Mouse (Mus musculus): Measurements from ENCODE around the gene B630019K06Rik. TPM values are rescaled to one million over a fixed set of nuclear protein-coding genes. Genes with fewer than 3 reads are reported as not detected.
"Not testable (repeated sequence)": the region's sequence is repeated elsewhere in the genome, so short reads cannot be mapped to it uniquely, and the experiment has no call there.

B630019K06Rik gene
- 6.7 and 7.1 TPM in 2 replicates for polyA plus RNA-seq (2014; fragmentation: Nextera tagmentation; extraction: Ambion mirVana)

DNA sequence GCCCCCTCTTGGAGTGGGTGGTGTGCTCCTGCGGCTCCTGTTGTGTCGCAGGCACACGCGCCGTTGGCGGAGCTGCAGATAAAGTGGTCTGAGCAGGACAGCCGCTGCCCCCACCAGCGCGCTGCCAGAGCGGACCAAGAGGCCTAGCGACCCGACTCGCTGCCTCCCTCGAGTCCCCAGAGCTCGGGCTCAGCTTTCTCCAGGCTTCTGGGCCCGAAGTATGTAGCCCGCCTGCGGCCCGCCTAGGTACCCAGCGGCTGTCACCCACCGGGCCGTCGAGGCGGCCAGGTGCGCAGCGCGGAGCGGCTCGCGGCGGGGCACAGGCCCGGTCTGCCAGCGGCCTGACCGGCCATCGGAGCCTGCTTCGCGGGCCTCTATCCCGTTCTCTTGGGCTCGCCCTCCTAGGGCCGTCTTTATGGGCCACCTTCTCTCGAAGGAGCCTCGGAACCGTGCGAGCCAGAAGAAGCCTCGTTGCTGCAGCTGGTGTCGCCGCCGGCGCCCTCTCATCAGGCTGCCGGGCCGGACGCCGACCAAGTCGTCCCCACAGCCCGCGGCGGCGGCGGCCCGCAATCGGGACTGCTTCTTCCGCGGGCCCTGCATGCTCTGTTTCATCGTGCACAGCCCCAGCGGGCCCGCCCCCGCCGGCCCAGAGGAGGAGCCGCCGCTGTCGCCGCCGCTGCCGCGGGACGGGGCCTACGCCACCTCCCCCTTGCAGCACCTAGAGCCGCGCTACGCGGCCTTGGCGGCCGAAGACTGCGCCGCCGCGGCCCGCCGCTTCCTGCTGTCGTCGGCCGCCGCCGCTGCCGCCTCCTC is at the start of gene B630019K06Rik:
Gene B630019K06Rik, plus strand, starts transcription at position 40 of the 813 bp plus-strand sequence.
- H3K9me3 ChIP-seq (ENCODE audit: control insufficient read depth, low read length) = no peaks in the 10 kb centered on the region
- DNase-seq (ENCODE audit: low spot score) = peak; percentile 64
- peak; percentile 89 for ATAC-seq (ENCODE audit: low FRiP score)
- no peaks in the 10 kb centered on the region for H3K36me3 ChIP-seq (ENCODE audit: control insufficient read depth, insufficient read depth, low read length)
- H3K27ac ChIP-seq (ENCODE audit: low read depth, low read length) = peak within 1 kb of the TSS; percentile 64
- H3K4me3 ChIP-seq (ENCODE audit: low read depth, low read length) = peak within 1 kb of the TSS; percentile 50
- no peaks in the 10 kb centered on the region for H3K27me3 ChIP-seq (ENCODE audit: control insufficient read depth, insufficient read depth, low read length)
- 16% methylated on average over 60 of the region's 95 CpGs for WGBS
- H3K4me1 ChIP-seq (replicated peaks; ENCODE audit: control insufficient read depth, insufficient read depth, low read length) = no peaks in the 10 kb centered on the region
- H3K9ac ChIP-seq (ENCODE audit: low read depth, low read length) = peak within 1 kb of the TSS; percentile 76
- peak within 1 kb of the TSS; percentile 63 for H3K4me2 ChIP-seq (replicated peaks; ENCODE audit: low read depth, low read length)

GRCm38 (mm10) chrX:8843694-8844093 is 48.5 kb upstream of the B630019K06Rik start, which contains the start of gene Gm6592:
Gm6592 (plus strand) TSS chrX:8843994.
- ATAC-seq (ENCODE audit: low FRiP score) (no peak), DNase-seq (ENCODE audit: low spot score) (no peak)
- H3K9ac ChIP-seq (ENCODE audit: low read depth, low read length) = no peak within 1 kb of the TSS
- H3K9me3 ChIP-seq (ENCODE audit: control insufficient read depth, low read length) = no peaks in the 10 kb centered on the region
- no peak within 1 kb of the TSS for H3K27ac ChIP-seq (ENCODE audit: low read depth, low read length)
- no peaks in the 10 kb centered on the region for H3K36me3 ChIP-seq (ENCODE audit: control insufficient read depth, insufficient read depth, low read length)
- H3K4me1 ChIP-seq (replicated peaks; ENCODE audit: control insufficient read depth, insufficient read depth, low read length) = no peaks in the 10 kb centered on the region
- no peaks in the 10 kb centered on the region for H3K27me3 ChIP-seq (ENCODE audit: control insufficient read depth, insufficient read depth, low read length)
- no peak within 1 kb of the TSS for H3K4me2 ChIP-seq (replicated peaks; ENCODE audit: low read depth, low read length)
- WGBS = 88% methylated on average over 1 of the region's 1 CpGs
- H3K4me3 ChIP-seq (ENCODE audit: low read depth, low read length) = no peak within 1 kb of the TSS

- DNase-seq (ENCODE audit: low spot score) (no peak), ATAC-seq (ENCODE audit: low FRiP score) (no peak)
- no peaks in the 10 kb centered on the region for H3K36me3 ChIP-seq (ENCODE audit: control insufficient read depth, insufficient read depth, low read length)
- no peaks in the 10 kb centered on the region for H3K27me3 ChIP-seq (ENCODE audit: control insufficient read depth, insufficient read depth, low read length)
- no peak overlapping the region for H3K4me3 ChIP-seq (ENCODE audit: low read depth, low read length)
- H3K9ac ChIP-seq (ENCODE audit: low read depth, low read length) = no peak overlapping the region
- 91% methylated on average over 10 of the region's 10 CpGs for WGBS
- H3K4me2 ChIP-seq (replicated peaks; ENCODE audit: low read depth, low read length) = no peak overlapping the region
- H3K9me3 ChIP-seq (ENCODE audit: control insufficient read depth, low read length) = no peaks in the 10 kb centered on the region
- no peak overlapping the region for H3K27ac ChIP-seq (ENCODE audit: low read depth, low read length)
- H3K4me1 ChIP-seq (replicated peaks; ENCODE audit: control insufficient read depth, insufficient read depth, low read length) = no peaks in the 10 kb centered on the region
Measured at GRCm38 (mm10) chrX:8852486-8852885, 39.7 kb upstream of the B630019K06Rik start.

GRCm38 (mm10) chrX:8864331-8864730 is 27.9 kb upstream of the B630019K06Rik start:
- H3K4me1 ChIP-seq (replicated peaks; ENCODE audit: control insufficient read depth, insufficient read depth, low read length); H3K4me3 ChIP-seq (ENCODE audit: low read depth, low read length); H3K27me3 ChIP-seq (ENCODE audit: control insufficient read depth, insufficient read depth, low read length); H3K36me3 ChIP-seq (ENCODE audit: control insufficient read depth, insufficient read depth, low read length); ATAC-seq (ENCODE audit: low FRiP score); H3K4me2 ChIP-seq (replicated peaks; ENCODE audit: low read depth, low read length); H3K9ac ChIP-seq (ENCODE audit: low read depth, low read length); H3K27ac ChIP-seq (ENCODE audit: low read depth, low read length); H3K9me3 ChIP-seq (ENCODE audit: control insufficient read depth, low read length): not testable (repeated sequence)
- DNase-seq (ENCODE audit: low spot score) = peak; percentile 67
- 5% methylated on average over 3 of the region's 3 CpGs for WGBS

- not testable (repeated sequence) for H3K27me3 ChIP-seq (ENCODE audit: control insufficient read depth, insufficient read depth, low read length); H3K4me2 ChIP-seq (replicated peaks; ENCODE audit: low read depth, low read length); H3K4me1 ChIP-seq (replicated peaks; ENCODE audit: control insufficient read depth, insufficient read depth, low read length); ATAC-seq (ENCODE audit: low FRiP score); H3K36me3 ChIP-seq (ENCODE audit: control insufficient read depth, insufficient read depth, low read length); H3K9me3 ChIP-seq (ENCODE audit: control insufficient read depth, low read length); H3K9ac ChIP-seq (ENCODE audit: low read depth, low read length); H3K4me3 ChIP-seq (ENCODE audit: low read depth, low read length); H3K27ac ChIP-seq (ENCODE audit: low read depth, low read length); DNase-seq (ENCODE audit: low spot score)
- 90% methylated on average over 3 of the region's 4 CpGs for WGBS
Measured at GRCm38 (mm10) chrX:8873953-8874352, 18.2 kb upstream of the B630019K06Rik start, which contains the start of gene Gm5751. Gm5751 (plus strand) TSS chrX:8874253.

DNA sequence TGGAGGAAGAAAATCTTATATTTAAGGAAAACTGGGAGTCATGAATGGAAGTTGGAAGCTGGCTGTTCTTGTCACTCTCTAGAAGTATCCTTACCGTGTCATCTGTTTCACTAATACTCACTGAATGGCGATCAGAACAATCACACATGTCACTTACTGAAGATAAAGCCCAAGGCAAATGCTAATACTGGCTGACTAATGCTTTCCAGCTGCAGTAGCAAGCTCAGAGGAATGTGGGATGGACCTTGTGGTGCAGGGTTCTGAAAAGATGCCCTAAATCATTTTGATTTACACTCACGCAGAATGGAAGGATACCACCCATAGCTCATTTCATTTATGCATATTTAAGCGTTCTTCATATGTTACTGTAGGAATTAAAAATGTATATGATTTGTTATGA is 7.8 kb upstream of the B630019K06Rik start:
- no peaks in the 10 kb centered on the region for H3K9me3 ChIP-seq (ENCODE audit: control insufficient read depth, low read length)
- no peaks in the 10 kb centered on the region for H3K27me3 ChIP-seq (ENCODE audit: control insufficient read depth, insufficient read depth, low read length)
- no peak overlapping the region for H3K4me2 ChIP-seq (replicated peaks; ENCODE audit: low read depth, low read length)
- no peak overlapping the region for H3K9ac ChIP-seq (ENCODE audit: low read depth, low read length)
- WGBS = 83% methylated on average over 4 of the region's 4 CpGs
- DNase-seq (ENCODE audit: low spot score) = no peak
- H3K4me3 ChIP-seq (ENCODE audit: low read depth, low read length) = no peak overlapping the region
- H3K36me3 ChIP-seq (ENCODE audit: control insufficient read depth, insufficient read depth, low read length) = no peaks in the 10 kb centered on the region
- H3K4me1 ChIP-seq (replicated peaks; ENCODE audit: control insufficient read depth, insufficient read depth, low read length) = no peaks in the 10 kb centered on the region
- ATAC-seq (ENCODE audit: low FRiP score) = no peak
- H3K27ac ChIP-seq (ENCODE audit: low read depth, low read length) = no peak overlapping the region

- H3K27ac ChIP-seq (ENCODE audit: low read depth, low read length) = no peak overlapping the region; the same call in 1 of the 2 replicates
- ATAC-seq (ENCODE audit: low FRiP score) (peak; percentile 71), DNase-seq (ENCODE audit: low spot score) (peak; percentile 2)
- H3K4me3 ChIP-seq (ENCODE audit: low read depth, low read length) = peak overlapping the region; percentile 50
- no peak overlapping the region for H3K9ac ChIP-seq (ENCODE audit: low read depth, low read length)
- H3K4me2 ChIP-seq (replicated peaks; ENCODE audit: low read depth, low read length) = peak overlapping the region; percentile 63
- WGBS = 51% methylated on average over 3 of the region's 9 CpGs
- H3K36me3 ChIP-seq (ENCODE audit: control insufficient read depth, insufficient read depth, low read length) = no peaks in the 10 kb centered on the region
- H3K9me3 ChIP-seq (ENCODE audit: control insufficient read depth, low read length) = no peaks in the 10 kb centered on the region
- H3K27me3 ChIP-seq (ENCODE audit: control insufficient read depth, insufficient read depth, low read length) = no peaks in the 10 kb centered on the region
- no peaks in the 10 kb centered on the region for H3K4me1 ChIP-seq (replicated peaks; ENCODE audit: control insufficient read depth, insufficient read depth, low read length)
Measured at GRCm38 (mm10) chrX:8891975-8892342, 223 bp upstream of the B630019K06Rik start.

GRCm38 (mm10) chrX:8893182-8893651 is 1.0 kb downstream of the B630019K06Rik start:
- Histone ChIP-seq H3K4me1 (replicated peaks; ENCODE audit: control insufficient read depth, insufficient read depth, low read length) (no peaks in the 10 kb centered on the region), H3K9me3 (ENCODE audit: control insufficient read depth, low read length) (no peaks in the 10 kb centered on the region), H3K27ac (ENCODE audit: low read depth, low read length) (peak overlapping the region; percentile 64; the same call in 1 of the 2 replicates), H3K27me3 (ENCODE audit: control insufficient read depth, insufficient read depth, low read length) (no peaks in the 10 kb centered on the region), H3K4me2 (replicated peaks; ENCODE audit: low read depth, low read length) (peak overlapping the region; percentile 63), H3K4me3 (ENCODE audit: low read depth, low read length) (peak overlapping the region; percentile 50), H3K36me3 (ENCODE audit: control insufficient read depth, insufficient read depth, low read length) (no peaks in the 10 kb centered on the region), H3K9ac (ENCODE audit: low read depth, low read length) (peak overlapping the region; percentile 76)
- DNase-seq (ENCODE audit: low spot score) (peak; percentile 50), ATAC-seq (ENCODE audit: low FRiP score) (peak; percentile 83)
- 11% methylated on average over 13 of the region's 42 CpGs for WGBS

GRCm38 (mm10) chrX:8900823-8901222 is 8.6 kb downstream of the B630019K06Rik start:
- no peaks in the 10 kb centered on the region for H3K4me1 ChIP-seq (replicated peaks; ENCODE audit: control insufficient read depth, insufficient read depth, low read length)
- H3K27ac ChIP-seq (ENCODE audit: low read depth, low read length) = no peak overlapping the region
- H3K9ac ChIP-seq (ENCODE audit: low read depth, low read length) = no peak overlapping the region
- ATAC-seq (ENCODE audit: low FRiP score) = no peak
- H3K4me3 ChIP-seq (ENCODE audit: low read depth, low read length) = no peak overlapping the region
- no peak for DNase-seq (ENCODE audit: low spot score)
- H3K4me2 ChIP-seq (replicated peaks; ENCODE audit: low read depth, low read length) = no peak overlapping the region
- H3K36me3 ChIP-seq (ENCODE audit: control insufficient read depth, insufficient read depth, low read length) = no peaks in the 10 kb centered on the region
- no peaks in the 10 kb centered on the region for H3K27me3 ChIP-seq (ENCODE audit: control insufficient read depth, insufficient read depth, low read length)
- 65% methylated on average over 4 of the region's 4 CpGs for WGBS
- H3K9me3 ChIP-seq (ENCODE audit: control insufficient read depth, low read length) = no peaks in the 10 kb centered on the region
